Mouse (Mus musculus) adrenal gland, adult (tissue): ENCODE measurements at regions not wholly inside any gene's neighbourhood (a gene's known extent, or its start where the extent isn't known, plus 50 kb on each side); places are given as distances from the start of the nearest gene placed in this dataset.

Source experiments
- DNase-seq, 2 experiments: peaks; one replicate each; pipeline ENCODE4 v3.0.0; 2022 to 2023; ENCODE audit warnings: low spot score in 1 of 2; ENCODE audit not compliant: inconsistent age in 2 of 2

- DNase-seq, result no peak
Observed at GRCm38 (mm10) chr3:102319331-102319730, 114.8 kb upstream of the Vangl1 start.

- DNase-seq, result peak in 1 of 2 experiments; percentile 38
Observed at GRCm38 (mm10) chr3:102316151-102316550, 111.7 kb upstream of the Vangl1 start.

GRCm38 (mm10) chr3:102311482-102312225 lies 107.2 kb upstream of the Vangl1 start:
- peak in 1 of 2 experiments; percentile 23 for DNase-seq

GRCm38 (mm10) chr3:102310243-102310642 lies 105.8 kb upstream of the Vangl1 start:
- DNase-seq, result peak in 1 of 2 experiments; percentile 41

GRCm38 (mm10) chr3:102309756-102310155 lies 105.3 kb upstream of the Vangl1 start:
- DNase-seq, result peak; percentile 68 to 86

- no peak for DNase-seq
Observed at GRCm38 (mm10) chr3:102307656-102308055, 103.2 kb upstream of the Vangl1 start.

GRCm38 (mm10) chr3:102292385-102292784 lies 87.9 kb upstream of the Vangl1 start:
- no peak for DNase-seq

GRCm38 (mm10) chr3:102281983-102282382 lies 77.5 kb upstream of the Vangl1 start:
- DNase-seq, result no peak

GRCm38 (mm10) chr3:102276758-102277157 lies 72.3 kb upstream of the Vangl1 start:
- no peak for DNase-seq

- no peak for DNase-seq
Observed at GRCm38 (mm10) chr3:102276283-102276682, 71.8 kb upstream of the Vangl1 start.

- peak in 1 of 2 experiments; percentile 25 for DNase-seq
Observed at GRCm38 (mm10) chr3:102275256-102276022, 70.9 kb upstream of the Vangl1 start.

- no peak for DNase-seq
Observed at GRCm38 (mm10) chr3:102270779-102271178, 66.3 kb upstream of the Vangl1 start.

GRCm38 (mm10) chr3:102270257-102270656 lies 65.8 kb upstream of the Vangl1 start:
- peak in 1 of 2 experiments; percentile 43 for DNase-seq

GRCm38 (mm10) chr3:102266136-102266535 lies 61.6 kb upstream of the Vangl1 start:
- no peak for DNase-seq

- no peak for DNase-seq
Observed at GRCm38 (mm10) chr3:102265146-102265545, 60.7 kb upstream of the Vangl1 start.

- no peak for DNase-seq
Observed at GRCm38 (mm10) chr3:102263326-102263725, 58.8 kb upstream of the Vangl1 start.

GRCm38 (mm10) chr3:102262665-102263064 lies 58.2 kb upstream of the Vangl1 start:
- DNase-seq, result no peak

- no peak for DNase-seq
Observed at GRCm38 (mm10) chr3:102261517-102261916, 57.0 kb upstream of the Vangl1 start.
